Mouse (Mus musculus): ENCODE data around the gene Tmem269.

Gene Tmem269

GRCm38 (mm10) chr4:119218169-119218568, at the start of gene Tmem269:
Gene Tmem269, minus strand, starts transcription at chr4:119218217.
- DNase-seq (ENCODE audit: low spot score in 2 of 2), result no peak

- DNase-seq (ENCODE audit: low spot score in 2 of 2), result no peak
Measured at GRCm38 (mm10) chr4:119266606-119267005, 48.6 kb upstream of the Tmem269 start.

- no peak for DNase-seq (ENCODE audit: low spot score in 2 of 2)
Measured at GRCm38 (mm10) chr4:119263459-119263858, 45.4 kb upstream of the Tmem269 start.

GRCm38 (mm10) chr4:119262483-119262882, 44.5 kb upstream of the Tmem269 start:
- no peak for DNase-seq (ENCODE audit: low spot score in 2 of 2)

- no peak for DNase-seq (ENCODE audit: low spot score in 2 of 2)
Measured at GRCm38 (mm10) chr4:119261087-119261713, 43.2 kb upstream of the Tmem269 start.

GRCm38 (mm10) chr4:119259344-119260254, 41.6 kb upstream of the Tmem269 start:
- no peak for DNase-seq (ENCODE audit: low spot score in 2 of 2)

GRCm38 (mm10) chr4:119257083-119257482, 39.1 kb upstream of the Tmem269 start:
- no peak for DNase-seq (ENCODE audit: low spot score in 2 of 2)

GRCm38 (mm10) chr4:119255351-119255750, 37.3 kb upstream of the Tmem269 start, which contains the start of gene Cldn19:
Gene Cldn19, plus strand, starts transcription at chr4:119255414.
- no peak for DNase-seq (ENCODE audit: low spot score in 2 of 2)

GRCm38 (mm10) chr4:119254012-119254618, 36.1 kb upstream of the Tmem269 start:
- peak in 1 of 2 experiments; percentile 54 for DNase-seq (ENCODE audit: low spot score in 2 of 2)

GRCm38 (mm10) chr4:119252025-119252808, 34.2 kb upstream of the Tmem269 start:
- no peak for DNase-seq (ENCODE audit: low spot score in 2 of 2)

- no peak for DNase-seq (ENCODE audit: low spot score in 2 of 2)
Measured at GRCm38 (mm10) chr4:119248407-119248965, 30.5 kb upstream of the Tmem269 start.

GRCm38 (mm10) chr4:119247462-119248235, 29.6 kb upstream of the Tmem269 start:
- DNase-seq (ENCODE audit: low spot score in 2 of 2), result peak; percentile 46 to 58

GRCm38 (mm10) chr4:119246688-119247225, 28.7 kb upstream of the Tmem269 start:
- no peak for DNase-seq (ENCODE audit: low spot score in 2 of 2)

- DNase-seq (ENCODE audit: low spot score in 2 of 2), result no peak
Measured at GRCm38 (mm10) chr4:119245961-119246360, 27.9 kb upstream of the Tmem269 start.

- peak; percentile 59 to 76 for DNase-seq (ENCODE audit: low spot score in 2 of 2)
Measured at GRCm38 (mm10) chr4:119245556-119245955, 27.5 kb upstream of the Tmem269 start.

GRCm38 (mm10) chr4:119244468-119245240, 26.6 kb upstream of the Tmem269 start:
- peak; percentile 73 to 84 for DNase-seq (ENCODE audit: low spot score in 2 of 2)

- no peak for DNase-seq (ENCODE audit: low spot score in 2 of 2)
Measured at GRCm38 (mm10) chr4:119242571-119242970, 24.6 kb upstream of the Tmem269 start.

- peak; percentile 51 to 61 for DNase-seq (ENCODE audit: low spot score in 2 of 2)
Measured at GRCm38 (mm10) chr4:119241664-119242063, 23.6 kb upstream of the Tmem269 start.

GRCm38 (mm10) chr4:119239181-119239682, 21.2 kb upstream of the Tmem269 start:
- DNase-seq (ENCODE audit: low spot score in 2 of 2), result peak in 1 of 2 experiments; percentile 26

Measured in right cerebral cortex, postnatal 36 days (tissue).